Mouse (Mus musculus) thymus, adult 2 months (tissue): ENCODE results near the gene Sorbs1.

Experiments used
- CTCF ChIP-seq: fragments of 200-500 bp; IDR thresholded peaks from 2 replicates; pipeline ENCODE4 v1.5.1; 2012; ENCODE audit warnings: mild to moderate bottlenecking, control low read depth, low read length, moderate library complexity, borderline replicate concordance; ENCODE audit not compliant: control insufficient read depth, poor library complexity, insufficient read depth; ENCODE audit errors: extremely low read depth
- POLR2A ChIP-seq: fragments of 200-500 bp; IDR thresholded peaks from 2 replicates; pipeline ENCODE4 v1.6.1; 2012; ENCODE audit warnings: mild to moderate bottlenecking, low read length, control low read depth, moderate library complexity; ENCODE audit not compliant: control insufficient read depth, poor library complexity, insufficient read depth; ENCODE audit errors: extremely low read depth

- TF ChIP-seq CTCF: no peak
- TF ChIP-seq POLR2A: no peak
Measured at GRCm38 (mm10) chr19:40429169-40429568, 84.4 kb downstream of the Sorbs1 start.
